Mouse (Mus musculus) large intestine, adult 2 months (tissue): ENCODE measurements at regions not wholly inside any gene's neighbourhood (a gene's known extent, or its start where the extent isn't known, plus 50 kb on each side); places are given as distances from the start of the nearest gene placed in this dataset.

Source experiments
- DNase-seq: peaks from one replicate; pipeline ENCODE4 v3.0.0-alpha.2; 2012; ENCODE audit warnings: low read depth, low spot score
- WGBS: fragments of 180-500 bp; shearing (Covaris S2); methylation state at CpG from one replicate; pipeline ENCODE4 v1.1.7; 2018; 5-methylcytosine and 5-hydroxymethylcytosine counted together

- WGBS = 44% methylated on average over 3 of the region's 3 CpGs
- no peak for DNase-seq
Observed at GRCm38 (mm10) chr4:152617636-152618035, 140.0 kb upstream of the Kcnab2 start.

GRCm38 (mm10) chr4:152615155-152615554 lies 137.5 kb upstream of the Kcnab2 start:
- no peak for DNase-seq
- 88% methylated on average over 2 of the region's 2 CpGs for WGBS

- WGBS = 81% methylated on average over 13 of the region's 13 CpGs
- no peak for DNase-seq
Observed at GRCm38 (mm10) chr4:152614356-152615100, 136.9 kb upstream of the Kcnab2 start.
